Mouse (Mus musculus) adrenal gland, adult 18-20 months (tissue): ENCODE data around the gene Akt2. TPM values are rescaled to one million over a fixed set of nuclear protein-coding genes. Genes with fewer than 3 reads are reported as not detected.
"Not testable (repeated sequence)": the region's sequence is repeated elsewhere in the genome, so short reads cannot be mapped to it uniquely, and the experiment has no call there.

Source experiments
- DNase-seq, 2 experiments: peaks; one replicate each; pipeline ENCODE4 v3.0.0; 2021 to 2022; ENCODE audit warnings: low spot score in 2 of 2
- total RNA-seq, 2 experiments: library from RNA; stranded (reverse); gene quantifications; 1 replicate in 1 of 2; 2 replicates in 1 of 2; pipeline ENCODE4 v1.2.3; 2021

Akt2 gene
- total RNA-seq, 2 experiments from 2014 or later: 209 to 250 TPM

GRCm38 (mm10) chr7:27610871-27611270, 19.5 kb downstream of the Akt2 start:
- DNase-seq: no peak

GRCm38 (mm10) chr7:27612940-27613339, 21.6 kb downstream of the Akt2 start:
- no peak for DNase-seq

GRCm38 (mm10) chr7:27613751-27614499, 22.6 kb downstream of the Akt2 start:
- no peak for DNase-seq

- no peak for DNase-seq
These were observed 29.7 kb downstream of the Akt2 start for GRCm38 (mm10) chr7:27621028-27621427.

GRCm38 (mm10) chr7:27622234-27622633, 30.9 kb downstream of the Akt2 start:
- DNase-seq: no peak

GRCm38 (mm10) chr7:27624967-27625366, 33.6 kb downstream of the Akt2 start:
- DNase-seq: no peak

- DNase-seq: no peak
These were observed 36.4 kb downstream of the Akt2 start for GRCm38 (mm10) chr7:27627707-27628106.

- DNase-seq: no peak
These were observed 36.8 kb downstream of the Akt2 start for GRCm38 (mm10) chr7:27628190-27628589.

GRCm38 (mm10) chr7:27628816-27629215, 37.5 kb downstream of the Akt2 start:
- not testable (repeated sequence) for DNase-seq

- no peak for DNase-seq
These were observed 40.1 kb downstream of the Akt2 start for GRCm38 (mm10) chr7:27631439-27631838.

GRCm38 (mm10) chr7:27633166-27633565, 41.8 kb downstream of the Akt2 start:
- DNase-seq: no peak

GRCm38 (mm10) chr7:27634691-27635090, 43.3 kb downstream of the Akt2 start:
- DNase-seq: no peak

GRCm38 (mm10) chr7:27635094-27635493, 43.7 kb downstream of the Akt2 start:
- DNase-seq: not testable (repeated sequence)

GRCm38 (mm10) chr7:27644471-27644870, 53.1 kb downstream of the Akt2 start:
- DNase-seq: no peak

GRCm38 (mm10) chr7:27646516-27646915, 55.2 kb downstream of the Akt2 start:
- no peak for DNase-seq

- DNase-seq: no peak
These were observed 56.1 kb downstream of the Akt2 start for GRCm38 (mm10) chr7:27647281-27648002.

GRCm38 (mm10) chr7:27649723-27650122, 58.4 kb downstream of the Akt2 start:
- no peak for DNase-seq

GRCm38 (mm10) chr7:27650949-27651348, 59.6 kb downstream of the Akt2 start:
- peak; percentile 67 to 75 for DNase-seq

- peak in 1 of 2 experiments; percentile 14 for DNase-seq
These were observed 62.5 kb downstream of the Akt2 start, which contains the start of gene Ttc9b for GRCm38 (mm10) chr7:27653681-27654437. Gene Ttc9b, plus strand, starts transcription at chr7:27653915.

- peak in 1 of 2 experiments; percentile 36 for DNase-seq
These were observed 63.4 kb downstream of the Akt2 start for GRCm38 (mm10) chr7:27654607-27655276.

- DNase-seq: no peak
These were observed 64.2 kb downstream of the Akt2 start for GRCm38 (mm10) chr7:27655545-27655944.
